Mouse (Mus musculus) erythroblast, embryonic 14.5 days (primary cell): ENCODE results near the gene Pi4k2a.

Source experiments
- GATA1 ChIP-seq: IDR thresholded peaks from 2 replicates; pipeline ENCODE4 v1.6.1; 2012; ENCODE audit warnings: low read length, inconsistent platforms, mixed read lengths
- TAL1 ChIP-seq: IDR thresholded peaks from 3 replicates; pipeline ENCODE4 v1.6.1; 2012; ENCODE audit warnings: low read length, inconsistent platforms, mixed read lengths

DNA sequence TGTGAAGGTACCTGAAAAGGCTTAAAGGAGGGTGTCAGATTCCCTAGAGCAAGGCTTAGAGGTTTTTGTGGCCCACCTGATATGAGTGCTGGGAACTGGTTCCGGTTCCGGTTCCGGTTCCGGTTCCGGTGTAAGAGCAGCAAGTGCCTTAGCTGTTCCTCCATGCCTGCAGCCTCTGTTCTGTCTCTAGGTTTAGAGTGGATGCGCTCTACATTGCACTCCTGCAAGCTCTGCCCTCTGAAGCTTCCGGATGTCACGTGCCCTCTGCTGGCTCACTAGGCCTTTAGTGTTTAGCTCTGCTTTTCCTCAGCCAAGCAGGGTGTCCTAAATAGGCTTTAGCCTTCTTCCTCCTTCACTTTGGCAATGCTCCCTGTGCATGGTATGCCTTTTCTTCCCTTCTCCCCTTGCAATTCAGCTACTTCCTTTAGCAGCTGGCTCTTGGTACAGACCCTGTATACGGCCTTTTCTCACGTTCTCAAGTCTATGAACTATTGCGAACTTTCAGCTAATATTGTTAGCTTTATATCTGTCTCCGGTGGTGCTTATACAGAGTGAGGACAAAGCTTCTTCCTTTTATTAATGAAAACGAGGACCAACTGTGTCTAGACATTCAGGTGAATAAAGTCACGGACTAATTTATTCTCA, 1.0 kb upstream of the Pi4k2a start:
- TF ChIP-seq GATA1 (no peak), TAL1 (no peak)
